ENCODE assay signal across 7 mouse cellular contexts in genomic region chr11:101169301-101170107, GRCm38 (mm10). TPM values are rescaled to one million over a fixed set of nuclear protein-coding genes. Genes with fewer than 3 reads are reported as not detected.
DNase-seq lines count a peak whose midpoint lies in the region; ATAC-seq and TF ChIP-seq lines count a peak whose summit lies in the region.

No protein-coding gene starts in this region.

- H3K4me3 ChIP-seq in lung, embryonic 16.5 days (ENCODE audit: low read length), result peak overlapping the region; percentile 55
- peak overlapping the region; percentile 80 for H3K4me3 ChIP-seq in embryonic facial prominence, embryonic 15.5 days (replicated peaks)
- peak overlapping the region; percentile 79 for H3K4me3 ChIP-seq in intestine, postnatal 0 days (ENCODE audit: low read depth, low read length)
- peak overlapping the region; percentile 70 for H3K4me3 ChIP-seq in neural tube, embryonic 15.5 days (replicated peaks)

- H3K9me3 ChIP-seq in lung, embryonic 16.5 days (ENCODE audit: control insufficient read depth, low read length), result no peaks in the 10 kb centered on the region
- no peaks in the 10 kb centered on the region for H3K9me3 ChIP-seq in embryonic facial prominence, embryonic 15.5 days (replicated peaks)
- H3K9me3 ChIP-seq in intestine, postnatal 0 days (ENCODE audit: control insufficient read depth), result no peaks in the 10 kb centered on the region
- H3K9me3 ChIP-seq in neural tube, embryonic 15.5 days (replicated peaks), result no peaks in the 10 kb centered on the region

- no peak for DNase-seq in lung, postnatal 14 days
- no peak for DNase-seq in yolk sac, embryonic 10.5 days (ENCODE audit: low spot score)
- DNase-seq in right cerebral cortex, postnatal 25 days, result no peak

- H3K27ac ChIP-seq in lung, embryonic 16.5 days (ENCODE audit: low read length), result peak overlapping the region; percentile 76
- H3K27ac ChIP-seq in embryonic facial prominence, embryonic 15.5 days (replicated peaks), result no peak overlapping the region; the same call in 1 of the 2 replicates
- no peak overlapping the region for H3K27ac ChIP-seq in intestine, postnatal 0 days (ENCODE audit: low read depth, low read length)
- no peak overlapping the region for H3K27ac ChIP-seq in neural tube, embryonic 15.5 days (replicated peaks)

- ATAC-seq in lung, embryonic 16.5 days (ENCODE audit: low read depth), result no peak
- ATAC-seq in embryonic facial prominence, embryonic 15.5 days (ENCODE audit: insufficient number of reproducible peaks, low FRiP score, low TSS enrichment, low read depth), result no peak
- no peak for ATAC-seq in intestine, postnatal 0 days
- no peak for ATAC-seq in neural tube, embryonic 15.5 days (ENCODE audit: low FRiP score)

- no peak for TF ChIP-seq CTCF in intestine, postnatal 0 days (IDR thresholded peaks at IDR 0.05; ENCODE audit: low read depth)

- H3K4me1 ChIP-seq in lung, embryonic 16.5 days (replicated peaks; ENCODE audit: control insufficient read depth, insufficient read depth, low read length), result peaks cover 55% of the 10 kb centered on the region
- H3K4me1 ChIP-seq in embryonic facial prominence, embryonic 15.5 days, result peaks cover 78% of the 10 kb centered on the region
- H3K4me1 ChIP-seq in intestine, postnatal 0 days (replicated peaks; ENCODE audit: control insufficient read depth, insufficient read depth, low read length), result peaks cover 23% of the 10 kb centered on the region
- peaks cover 58% of the 10 kb centered on the region for H3K4me1 ChIP-seq in neural tube, embryonic 15.5 days

- H3K27me3 ChIP-seq in lung, embryonic 16.5 days (ENCODE audit: control insufficient read depth, insufficient read depth, low read depth, low read length), result peaks cover 8% of the 10 kb centered on the region; the same call in 1 of the 2 replicates
- H3K27me3 ChIP-seq in embryonic facial prominence, embryonic 15.5 days, result peaks cover 45% of the 10 kb centered on the region
- H3K27me3 ChIP-seq in intestine, postnatal 0 days (replicated peaks; ENCODE audit: control insufficient read depth, insufficient read depth, low read length), result no peaks in the 10 kb centered on the region
- H3K27me3 ChIP-seq in neural tube, embryonic 15.5 days (replicated peaks), result peaks cover 51% of the 10 kb centered on the region

- peaks cover 25% of the 10 kb centered on the region for H3K36me3 ChIP-seq in lung, embryonic 16.5 days (ENCODE audit: control insufficient read depth, insufficient read depth, low read length)
- peaks cover 29% of the 10 kb centered on the region for H3K36me3 ChIP-seq in embryonic facial prominence, embryonic 15.5 days
- peaks cover 38% of the 10 kb centered on the region for H3K36me3 ChIP-seq in intestine, postnatal 0 days (ENCODE audit: control insufficient read depth, insufficient read depth)
- peaks cover 24% of the 10 kb centered on the region for H3K36me3 ChIP-seq in neural tube, embryonic 15.5 days

- H3K4me2 ChIP-seq in lung, embryonic 16.5 days (ENCODE audit: low read depth, low read length), result peak overlapping the region; percentile 97
- H3K4me2 ChIP-seq in embryonic facial prominence, embryonic 15.5 days (replicated peaks), result peak overlapping the region; percentile 91
- H3K4me2 ChIP-seq in intestine, postnatal 0 days (replicated peaks; ENCODE audit: low read depth), result peak overlapping the region; percentile 93
- H3K4me2 ChIP-seq in neural tube, embryonic 15.5 days, result peak overlapping the region; percentile 76

- peak overlapping the region; percentile 68 for H3K9ac ChIP-seq in lung, embryonic 16.5 days (ENCODE audit: low read length)
- H3K9ac ChIP-seq in embryonic facial prominence, embryonic 15.5 days, result peak overlapping the region; percentile 81
- H3K9ac ChIP-seq in intestine, postnatal 0 days (ENCODE audit: low read depth, low read length), result peak overlapping the region; percentile 66
- H3K9ac ChIP-seq in neural tube, embryonic 15.5 days (replicated peaks), result peak overlapping the region; percentile 65

- 10% methylated on average over 17 of the region's 17 CpGs for WGBS in lung, embryonic 16.5 days
- WGBS in embryonic facial prominence, embryonic 15.5 days, result 13% methylated on average over 17 of the region's 17 CpGs
- 19% methylated on average over 17 of the region's 17 CpGs for WGBS in intestine, postnatal 0 days
- WGBS in neural tube, embryonic 15.5 days, result 13% methylated on average over 17 of the region's 17 CpGs

RNA-seq across cellular contexts. Expression of gene Cntnap1, which starts 0.8 kb away (rescaled TPM):
- 1.1 and 1.2 TPM in 2 replicates for polyA plus RNA-seq in lung, embryonic 16.5 days (2015; fragmentation: Nextera tagmentation; extraction: Ambion mirVana)
- 2.0 and 2.2 TPM in 2 replicates for polyA plus RNA-seq in embryonic facial prominence, embryonic 15.5 days (2015; fragmentation: Nextera tagmentation; extraction: Ambion mirVana)
- polyA plus RNA-seq in intestine, postnatal 0 days (2015; fragmentation: Nextera tagmentation; extraction: Ambion mirVana), result 5.2 and 6.0 TPM in 2 replicates
- 11.2 and 12.3 TPM in 2 replicates for polyA plus RNA-seq in neural tube, embryonic 15.5 days (2015; fragmentation: Nextera tagmentation; extraction: Ambion mirVana)

RNA-seq across cellular contexts. Expression of gene Plekhh3, which starts 1.6 kb away (rescaled TPM):
- 17.0 and 17.1 TPM in 2 replicates for polyA plus RNA-seq in lung, embryonic 16.5 days (2015; fragmentation: Nextera tagmentation; extraction: Ambion mirVana)
- polyA plus RNA-seq in embryonic facial prominence, embryonic 15.5 days (2015; fragmentation: Nextera tagmentation; extraction: Ambion mirVana), result 27.2 and 28.7 TPM in 2 replicates
- 7.7 and 7.8 TPM in 2 replicates for polyA plus RNA-seq in intestine, postnatal 0 days (2015; fragmentation: Nextera tagmentation; extraction: Ambion mirVana)
- 9.2 and 9.5 TPM in 2 replicates for polyA plus RNA-seq in neural tube, embryonic 15.5 days (2015; fragmentation: Nextera tagmentation; extraction: Ambion mirVana)

RNA-seq across cellular contexts. Expression of gene Ccr10, which starts 5.7 kb away (rescaled TPM):
- polyA plus RNA-seq in lung, embryonic 16.5 days (2015; fragmentation: Nextera tagmentation; extraction: Ambion mirVana), result 0.23 and 0.35 TPM in 2 replicates
- 0.24 and 0.50 TPM in 2 replicates for polyA plus RNA-seq in embryonic facial prominence, embryonic 15.5 days (2015; fragmentation: Nextera tagmentation; extraction: Ambion mirVana)
- 0.13 and 0.22 TPM in 2 replicates for polyA plus RNA-seq in intestine, postnatal 0 days (2015; fragmentation: Nextera tagmentation; extraction: Ambion mirVana)
- 0.51 and 0.70 TPM in 2 replicates for polyA plus RNA-seq in neural tube, embryonic 15.5 days (2015; fragmentation: Nextera tagmentation; extraction: Ambion mirVana)

RNA-seq across cellular contexts. Expression of gene Tubg2, which starts 13.8 kb away (rescaled TPM):
- polyA plus RNA-seq in lung, embryonic 16.5 days (2015; fragmentation: Nextera tagmentation; extraction: Ambion mirVana), result 3.1 TPM in 2 replicates
- polyA plus RNA-seq in embryonic facial prominence, embryonic 15.5 days (2015; fragmentation: Nextera tagmentation; extraction: Ambion mirVana), result 11.1 and 11.9 TPM in 2 replicates
- 2.5 and 2.8 TPM in 2 replicates for polyA plus RNA-seq in intestine, postnatal 0 days (2015; fragmentation: Nextera tagmentation; extraction: Ambion mirVana)
- 49.9 and 60.7 TPM in 2 replicates for polyA plus RNA-seq in neural tube, embryonic 15.5 days (2015; fragmentation: Nextera tagmentation; extraction: Ambion mirVana)

RNA-seq across cellular contexts. Expression of gene Tubg1, which starts 49.8 kb away (rescaled TPM):
- 70.6 and 82.1 TPM in 2 replicates for polyA plus RNA-seq in lung, embryonic 16.5 days (2015; fragmentation: Nextera tagmentation; extraction: Ambion mirVana)
- polyA plus RNA-seq in embryonic facial prominence, embryonic 15.5 days (2015; fragmentation: Nextera tagmentation; extraction: Ambion mirVana), result 69.7 and 73.4 TPM in 2 replicates
- 20.0 and 20.6 TPM in 2 replicates for polyA plus RNA-seq in intestine, postnatal 0 days (2015; fragmentation: Nextera tagmentation; extraction: Ambion mirVana)
- polyA plus RNA-seq in neural tube, embryonic 15.5 days (2015; fragmentation: Nextera tagmentation; extraction: Ambion mirVana), result 68.4 and 73.7 TPM in 2 replicates
